Mouse (Mus musculus) E14TG2a.4 (cell line): ENCODE results near the gene Gpsm2.

Source experiments
- CTCF ChIP-seq: conservative IDR thresholded peaks from 2 replicates; pipeline ENCODE4 v1.5.1; 2014; ENCODE audit warnings: low read length
- NANOG ChIP-seq: IDR thresholded peaks from 2 replicates; pipeline ENCODE4 v1.6.1; 2014; ENCODE audit warnings: borderline replicate concordance, low read length, mixed read lengths

- TF ChIP-seq CTCF (no peak), NANOG (no peak)
These were observed 22.3 kb downstream of the Gpsm2 start for GRCm38 (mm10) chr3:108699786-108700185.
